Mouse (Mus musculus): ENCODE measurements around the gene Atxn7l2.
"Not testable (repeated sequence)": the region's sequence is repeated elsewhere in the genome, so short reads cannot be mapped to it uniquely, and the experiment has no call there.

The Atxn7l2 gene

GRCm38 (mm10) chr3:108210771-108211139 lies at the start of gene Atxn7l2:
TSS of gene Atxn7l2 (minus strand) at chr3:108210934.
- DNase-seq (ENCODE audit: low spot score in 2 of 2), result peak in 1 of 2 experiments; percentile 87

- DNase-seq (ENCODE audit: low spot score in 2 of 2), result no peak
Measured at GRCm38 (mm10) chr3:108259319-108259718, 48.6 kb upstream of the Atxn7l2 start.

- no peak for DNase-seq (ENCODE audit: low spot score in 2 of 2)
Measured at GRCm38 (mm10) chr3:108257831-108258500, 47.2 kb upstream of the Atxn7l2 start.

- peak; percentile 95 for DNase-seq (ENCODE audit: low spot score in 2 of 2)
Measured at GRCm38 (mm10) chr3:108256719-108257637, 46.2 kb upstream of the Atxn7l2 start, which contains the start of gene Psma5. TSS of gene Psma5 (plus strand) at chr3:108256926.

GRCm38 (mm10) chr3:108246857-108247256 lies 36.1 kb upstream of the Atxn7l2 start:
- DNase-seq (ENCODE audit: low spot score in 2 of 2), result no peak

GRCm38 (mm10) chr3:108241243-108241839 lies 30.6 kb upstream of the Atxn7l2 start:
- DNase-seq (ENCODE audit: low spot score in 2 of 2), result no peak

- DNase-seq (ENCODE audit: low spot score in 2 of 2), result not testable (repeated sequence)
Measured at GRCm38 (mm10) chr3:108237474-108238102, 26.9 kb upstream of the Atxn7l2 start.

- DNase-seq (ENCODE audit: low spot score in 2 of 2), result no peak
Measured at GRCm38 (mm10) chr3:108231646-108232045, 20.9 kb upstream of the Atxn7l2 start.

- DNase-seq (ENCODE audit: low spot score in 2 of 2), result no peak
Measured at GRCm38 (mm10) chr3:108227521-108227920, 16.8 kb upstream of the Atxn7l2 start.

- no peak for DNase-seq (ENCODE audit: low spot score in 2 of 2)
Measured at GRCm38 (mm10) chr3:108226558-108227350, 16.0 kb upstream of the Atxn7l2 start, which contains the start of gene Sypl2. TSS of gene Sypl2 (minus strand) at chr3:108226648.

GRCm38 (mm10) chr3:108225711-108226557 lies 15.2 kb upstream of the Atxn7l2 start:
- no peak for DNase-seq (ENCODE audit: low spot score in 2 of 2)

- no peak for DNase-seq (ENCODE audit: low spot score in 2 of 2)
Measured at GRCm38 (mm10) chr3:108220661-108221060, 9.9 kb upstream of the Atxn7l2 start.

- no peak for DNase-seq (ENCODE audit: low spot score in 2 of 2)
Measured at GRCm38 (mm10) chr3:108214734-108215133, 4.0 kb upstream of the Atxn7l2 start.

GRCm38 (mm10) chr3:108212406-108212805 lies 1.7 kb upstream of the Atxn7l2 start:
- DNase-seq (ENCODE audit: low spot score in 2 of 2), result peak in 1 of 2 experiments; percentile 4

- peak in 1 of 2 experiments; percentile 10 for DNase-seq (ENCODE audit: low spot score in 2 of 2)
Measured at GRCm38 (mm10) chr3:108211845-108212244, 1.1 kb upstream of the Atxn7l2 start.

GRCm38 (mm10) chr3:108209946-108210770 lies 576 bp downstream of the Atxn7l2 start:
- peak; percentile 94 for DNase-seq (ENCODE audit: low spot score in 2 of 2)

- no peak for DNase-seq (ENCODE audit: low spot score in 2 of 2)
Measured at GRCm38 (mm10) chr3:108209536-108209935, 1.2 kb downstream of the Atxn7l2 start.

GRCm38 (mm10) chr3:108209001-108209400 lies 1.7 kb downstream of the Atxn7l2 start:
- no peak for DNase-seq (ENCODE audit: low spot score in 2 of 2)

All from right cerebral cortex, adult 2 months (tissue).